Mouse (Mus musculus): ENCODE measurements around the gene Fgfr2. TPM values are rescaled to one million over a fixed set of nuclear protein-coding genes. Genes with fewer than 3 reads are reported as not detected.
"Not testable (repeated sequence)": the region's sequence is repeated elsewhere in the genome, so short reads cannot be mapped to it uniquely, and the experiment has no call there.

The Fgfr2 gene
- total RNA-seq, 2 experiments from 2014 or later: 47.6 to 49.5 TPM

DNA sequence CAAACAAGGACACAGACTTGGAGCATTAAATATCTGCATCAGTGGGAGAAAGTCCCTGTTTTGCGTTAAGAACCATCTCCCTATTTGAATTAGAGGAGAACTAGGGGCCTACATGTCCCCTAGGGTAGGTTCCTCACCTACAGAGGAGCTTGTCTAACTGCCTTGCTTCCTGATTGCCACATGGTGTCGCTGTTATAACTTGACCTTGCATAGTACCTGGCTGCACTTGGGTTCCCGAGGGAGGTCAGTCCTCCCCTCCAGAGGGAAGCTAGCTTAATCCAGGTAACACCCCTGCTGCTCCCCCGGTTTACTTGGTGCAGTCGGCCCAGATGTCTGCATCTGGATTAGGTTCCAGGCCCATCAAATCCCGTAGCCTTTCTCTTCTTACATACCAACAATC is 2518.0 kb downstream of the Fgfr2 start:
- no peak overlapping the region for H3K4me3 ChIP-seq
- TF ChIP-seq CTCF (conservative IDR thresholded peaks at IDR 0.05): peak; percentile 80
- peak overlapping the region; percentile 15; the same call in 1 of the 2 replicates for H3K27ac ChIP-seq
- no peak for DNase-seq (ENCODE audit: low spot score in 2 of 2)

DNA sequence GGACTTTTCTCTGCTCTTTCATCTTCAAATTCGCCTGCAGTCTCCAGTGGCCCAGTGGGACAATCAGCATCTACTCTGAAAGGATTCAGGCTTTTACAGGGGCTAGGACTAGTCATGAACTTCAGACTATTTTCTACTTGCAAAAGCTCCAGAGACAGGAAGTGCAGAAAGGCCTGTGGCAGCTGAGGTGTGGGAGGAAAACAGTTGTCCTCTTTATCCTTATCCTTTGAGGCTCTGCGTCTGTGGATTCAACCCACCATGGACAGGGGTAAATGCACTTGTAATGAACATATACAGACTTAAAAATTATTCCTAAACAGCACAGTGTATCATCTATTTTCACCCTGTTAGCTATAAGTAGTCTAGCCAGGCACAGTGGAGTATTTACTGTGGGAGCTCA is 2518.8 kb downstream of the Fgfr2 start:
- peak; percentile 23 to 42 for DNase-seq (ENCODE audit: low spot score in 2 of 2)
- Histone ChIP-seq H3K27ac (peak overlapping the region; percentile 21; the same call in 1 of the 2 replicates), H3K4me3 (no peak overlapping the region)
- TF ChIP-seq CTCF (conservative IDR thresholded peaks at IDR 0.05): no peak

DNA sequence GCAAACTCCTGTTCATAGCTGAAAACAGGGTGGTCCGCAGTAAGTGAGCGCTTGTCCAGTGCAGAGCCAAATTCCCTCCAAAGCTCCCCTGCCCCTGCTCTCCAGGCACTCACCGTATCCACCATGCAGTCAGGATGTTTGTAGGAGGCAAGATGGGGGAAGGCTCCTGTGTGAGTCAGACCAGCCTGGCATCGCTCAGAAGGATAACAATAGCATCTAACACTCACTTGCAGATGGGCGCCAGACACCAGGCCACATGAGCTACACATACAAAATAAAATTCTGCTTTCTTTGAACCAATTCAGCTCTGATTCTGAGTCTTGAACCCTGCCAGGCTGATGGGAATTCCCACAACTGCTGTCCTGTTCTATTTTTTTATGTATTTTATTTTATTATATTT is 2519.6 kb downstream of the Fgfr2 start:
- Histone ChIP-seq H3K27ac (peak overlapping the region; percentile 21), H3K4me3 (no peak overlapping the region)
- peak; percentile 65 to 81 for DNase-seq (ENCODE audit: low spot score in 2 of 2)
- TF ChIP-seq CTCF (conservative IDR thresholded peaks at IDR 0.05): no peak

DNA sequence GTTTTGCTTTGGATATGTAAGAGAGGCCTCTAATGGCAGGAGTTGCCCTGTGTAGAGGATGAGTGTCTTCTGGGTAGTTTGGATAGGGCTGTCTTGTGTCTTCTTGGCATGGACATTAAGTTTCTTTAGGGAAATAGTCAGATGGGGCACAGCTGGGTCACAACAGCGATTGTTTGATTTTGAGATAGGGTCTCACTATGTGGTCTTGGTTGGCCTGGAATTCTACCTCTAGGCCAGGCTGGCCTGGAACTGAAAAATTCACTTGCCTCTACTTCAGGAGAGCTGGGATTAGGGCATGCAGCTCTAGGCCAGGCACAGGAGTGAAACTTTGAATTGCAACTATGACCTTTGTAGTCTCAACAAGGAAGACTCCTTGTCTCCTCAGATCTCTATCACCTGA is 2520.3 kb downstream of the Fgfr2 start:
- no peak for TF ChIP-seq CTCF (conservative IDR thresholded peaks at IDR 0.05)
- no peak for DNase-seq (ENCODE audit: low spot score in 2 of 2)
- Histone ChIP-seq H3K27ac (no peak overlapping the region), H3K4me3 (no peak overlapping the region)

DNA sequence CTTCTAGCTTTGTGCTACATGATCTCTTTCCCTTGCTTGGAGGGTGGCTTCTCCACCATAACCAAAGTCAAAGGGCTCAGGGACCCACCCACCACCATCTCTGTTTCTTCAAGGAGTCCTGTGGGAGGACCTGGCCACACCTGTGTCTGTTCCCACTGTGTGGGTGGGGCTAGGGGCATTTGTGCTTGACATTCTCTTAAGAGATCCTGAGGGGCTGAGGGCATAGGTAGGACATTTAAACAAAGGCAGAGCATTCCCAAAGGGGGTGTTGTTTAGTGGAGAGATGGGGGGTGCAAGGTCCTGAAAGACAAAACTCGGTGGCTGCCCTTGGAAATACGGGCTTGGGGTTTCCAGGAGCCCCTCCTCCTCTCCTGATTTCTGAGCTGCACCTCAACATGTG is 2522.6 kb downstream of the Fgfr2 start:
- no peak for TF ChIP-seq CTCF (conservative IDR thresholded peaks at IDR 0.05)
- no peak overlapping the region for H3K4me3 ChIP-seq
- H3K27ac ChIP-seq: no peak overlapping the region
- DNase-seq (ENCODE audit: low spot score in 2 of 2): no peak

DNA sequence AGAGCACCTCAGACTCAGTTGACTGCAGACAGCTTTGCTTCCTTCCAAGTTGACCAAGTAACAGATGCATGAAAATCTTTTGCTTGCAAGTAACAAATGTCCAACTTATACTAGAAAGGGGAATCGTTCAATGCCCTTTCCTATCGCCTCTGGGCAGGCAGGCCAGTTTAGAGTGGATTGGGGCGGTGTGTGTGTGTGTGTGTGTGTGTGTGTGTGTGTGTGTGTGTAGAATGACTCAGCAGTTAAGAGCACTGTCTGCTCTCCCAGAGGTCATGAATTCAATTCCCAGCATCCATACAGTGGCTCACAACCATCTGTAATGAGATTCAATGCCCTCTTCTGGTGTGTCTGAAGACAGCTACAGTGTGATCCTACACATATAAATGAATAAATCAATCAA is 2523.1 kb downstream of the Fgfr2 start:
- TF ChIP-seq CTCF (conservative IDR thresholded peaks at IDR 0.05): no peak
- Histone ChIP-seq H3K4me3 (no peak overlapping the region), H3K27ac (no peak overlapping the region)
- DNase-seq (ENCODE audit: low spot score in 2 of 2): no peak

DNA sequence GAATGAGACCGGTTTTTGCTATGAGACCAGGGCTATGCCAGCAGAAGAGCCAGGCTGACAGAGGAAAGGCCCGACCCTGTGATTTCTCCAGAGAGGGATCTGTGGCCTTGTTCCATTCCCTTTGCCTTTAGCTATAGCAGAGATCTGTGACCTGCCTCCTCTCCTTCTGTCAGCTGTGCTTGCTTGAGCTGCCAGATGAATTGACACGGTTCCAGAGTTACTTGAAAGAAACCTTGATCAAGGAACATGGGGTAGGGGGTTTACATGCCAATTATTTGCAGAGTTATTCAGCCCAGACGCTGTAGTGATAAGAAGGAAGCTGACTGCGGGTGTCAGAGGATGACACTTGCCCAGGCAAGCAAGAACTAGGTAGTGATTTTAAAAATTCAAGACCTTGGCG is 2525.6 kb downstream of the Fgfr2 start:
- DNase-seq (ENCODE audit: low spot score in 2 of 2): no peak
- Histone ChIP-seq H3K4me3 (no peak overlapping the region), H3K27ac (no peak overlapping the region)
- no peak for TF ChIP-seq CTCF (conservative IDR thresholded peaks at IDR 0.05)

DNA sequence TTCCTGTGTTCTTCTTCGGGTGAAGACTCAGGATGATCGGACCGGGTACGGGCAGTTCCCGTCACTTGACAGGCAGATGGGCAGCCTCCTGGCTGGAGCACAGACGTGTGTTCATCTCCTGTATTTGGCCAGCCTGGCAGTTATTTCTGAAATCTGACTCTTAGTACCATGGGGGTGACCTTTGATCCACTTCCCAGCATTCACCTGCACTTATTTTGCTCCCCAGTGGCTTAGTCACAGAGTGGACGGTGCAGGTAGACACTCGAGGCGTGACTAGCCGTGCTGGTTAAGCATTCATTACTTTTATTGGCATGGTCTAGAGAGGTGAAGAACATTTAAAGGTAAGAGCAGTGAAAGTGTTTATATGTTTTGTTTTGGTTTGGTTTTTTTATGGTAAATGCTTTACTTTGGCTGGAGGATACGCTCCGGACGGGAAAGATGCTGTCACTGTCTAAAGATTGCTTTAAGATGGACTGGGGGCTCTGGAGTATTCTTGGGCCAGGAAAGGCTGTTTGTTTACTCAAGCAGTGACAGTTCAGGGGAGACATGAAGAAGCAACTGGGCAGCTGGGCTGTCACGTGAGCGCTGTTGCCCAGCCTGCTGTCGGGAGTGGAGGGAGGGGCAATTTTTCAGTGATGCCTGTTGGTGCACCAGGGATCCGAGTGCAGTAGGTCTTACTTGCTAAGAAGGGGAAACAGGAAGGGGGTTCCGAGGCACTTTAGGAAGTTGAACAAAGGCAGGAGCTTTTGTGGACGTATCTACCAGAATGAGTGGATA is 2526.9 kb downstream of the Fgfr2 start:
- not testable (repeated sequence) for H3K4me3 ChIP-seq; DNase-seq (ENCODE audit: low spot score in 2 of 2); H3K27ac ChIP-seq

DNA sequence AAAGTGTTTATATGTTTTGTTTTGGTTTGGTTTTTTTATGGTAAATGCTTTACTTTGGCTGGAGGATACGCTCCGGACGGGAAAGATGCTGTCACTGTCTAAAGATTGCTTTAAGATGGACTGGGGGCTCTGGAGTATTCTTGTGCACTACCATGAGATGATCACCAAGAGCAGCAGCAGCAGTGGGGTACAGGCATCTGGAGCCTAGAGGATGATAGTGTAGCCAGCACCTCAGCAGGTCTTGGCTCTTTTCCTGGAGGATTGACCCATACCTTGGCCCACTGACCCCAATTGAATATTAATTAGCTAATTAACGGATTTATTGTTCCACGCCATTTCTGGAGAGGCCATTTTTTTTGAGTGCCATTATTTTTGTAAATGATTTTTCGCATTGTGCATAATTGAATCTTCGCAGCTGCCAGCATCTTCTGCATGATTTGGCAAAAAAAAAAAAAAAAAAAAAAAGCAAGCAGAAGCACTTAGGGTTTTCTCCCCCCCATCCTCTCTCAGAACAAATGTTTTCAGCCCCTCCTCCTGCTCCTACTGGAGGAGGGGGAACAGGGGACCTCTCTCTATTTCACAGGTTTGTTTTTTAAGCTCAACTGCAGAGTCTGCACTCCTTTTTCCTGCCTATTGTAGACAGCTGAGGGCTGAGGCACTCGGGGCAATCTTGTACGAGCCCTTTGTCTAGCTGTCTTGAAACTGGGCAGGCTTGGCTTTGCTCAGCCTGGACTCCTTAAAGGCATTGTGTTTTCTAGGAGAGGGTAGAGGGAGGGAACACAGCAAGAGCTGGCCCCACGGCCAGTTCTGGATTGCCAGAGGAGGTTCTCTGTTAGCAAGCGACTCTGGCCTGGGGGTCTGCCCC is 2529.5 kb downstream of the Fgfr2 start:
- not testable (repeated sequence) for H3K4me3 ChIP-seq; DNase-seq (ENCODE audit: low spot score in 2 of 2); H3K27ac ChIP-seq

DNA sequence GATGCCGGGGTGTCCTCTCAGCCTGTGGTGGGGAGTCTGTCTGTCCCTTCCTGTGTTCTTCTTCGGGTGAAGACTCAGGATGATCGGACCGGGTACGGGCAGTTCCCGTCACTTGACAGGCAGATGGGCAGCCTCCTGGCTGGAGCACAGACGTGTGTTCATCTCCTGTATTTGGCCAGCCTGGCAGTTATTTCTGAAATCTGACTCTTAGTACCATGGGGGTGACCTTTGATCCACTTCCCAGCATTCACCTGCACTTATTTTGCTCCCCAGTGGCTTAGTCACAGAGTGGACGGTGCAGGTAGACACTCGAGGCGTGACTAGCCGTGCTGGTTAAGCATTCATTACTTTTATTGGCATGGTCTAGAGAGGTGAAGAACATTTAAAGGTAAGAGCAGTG is 2530.2 kb downstream of the Fgfr2 start:
- not testable (repeated sequence) for H3K4me3 ChIP-seq; DNase-seq (ENCODE audit: low spot score in 2 of 2); H3K27ac ChIP-seq

DNA sequence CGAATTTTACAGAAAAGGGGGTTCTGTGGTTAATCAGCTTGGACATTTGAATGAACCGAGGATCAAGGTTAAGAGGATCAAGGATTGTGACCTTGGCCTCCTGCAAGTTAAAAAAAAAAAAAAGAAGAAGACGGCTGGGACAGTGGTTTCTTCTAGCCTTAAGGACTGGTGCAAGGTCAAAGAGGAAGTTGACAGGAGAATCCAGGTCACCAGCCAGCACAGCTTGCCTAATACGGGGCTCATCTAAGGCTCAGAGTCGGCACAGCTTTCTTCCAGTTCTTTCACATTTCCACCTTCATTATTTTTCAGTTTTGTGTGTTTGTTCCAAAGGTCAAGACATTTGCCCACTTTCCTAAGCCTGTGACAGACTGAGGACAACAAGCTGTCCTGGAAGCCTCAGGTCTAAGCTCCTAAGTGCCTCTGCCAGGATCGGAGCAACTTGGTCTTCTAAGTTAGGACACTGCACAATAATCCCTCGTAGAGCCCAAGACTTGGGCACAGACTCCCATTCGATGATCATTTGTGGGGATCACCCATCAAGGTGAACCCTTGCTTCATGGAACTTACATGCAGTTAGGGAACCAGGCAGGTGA is 2532.2 kb downstream of the Fgfr2 start:
- no peak for TF ChIP-seq CTCF (conservative IDR thresholded peaks at IDR 0.05)
- Histone ChIP-seq H3K27ac (no peak overlapping the region), H3K4me3 (no peak overlapping the region)
- no peak for DNase-seq (ENCODE audit: low spot score in 2 of 2)

DNA sequence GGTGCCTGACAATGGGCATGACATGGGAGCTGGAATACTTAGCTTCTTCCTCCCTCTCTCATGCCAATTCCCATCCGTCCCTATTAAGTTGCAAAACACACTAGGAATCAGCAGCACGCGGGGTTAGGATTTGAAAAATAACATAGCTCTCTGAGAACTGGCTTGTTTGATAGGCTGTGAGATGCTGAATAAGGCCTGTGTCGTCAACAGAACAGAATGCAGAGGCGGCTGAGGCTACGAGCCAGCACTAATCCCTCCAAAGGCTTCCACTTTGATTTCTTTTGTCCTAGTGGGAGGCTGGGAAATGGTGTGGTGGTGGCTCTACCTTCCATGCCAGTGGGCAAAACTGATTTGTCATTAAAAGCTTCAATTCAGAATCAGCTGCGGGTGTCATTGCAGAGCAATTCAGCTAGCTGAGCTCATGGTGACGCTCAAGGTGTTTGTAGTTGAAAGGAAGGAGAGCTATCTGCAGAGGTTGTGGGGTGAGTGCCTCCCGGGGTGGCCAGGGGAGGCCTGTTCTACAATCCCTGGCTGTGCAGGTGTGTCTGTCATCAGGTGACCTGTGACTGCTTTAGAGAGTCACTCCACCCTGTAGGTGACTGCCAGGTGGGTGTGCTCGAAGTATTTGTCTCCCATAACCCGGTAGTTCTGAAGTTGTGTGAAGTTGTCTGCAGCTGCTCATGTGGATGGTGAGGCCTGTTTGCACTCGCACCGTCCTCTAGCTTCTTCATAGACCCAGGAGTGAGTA is 2532.9 kb downstream of the Fgfr2 start:
- H3K27ac ChIP-seq: peak overlapping the region; percentile 75
- DNase-seq (ENCODE audit: low spot score in 2 of 2): peak; percentile 43 to 60
- no peak overlapping the region for H3K4me3 ChIP-seq
- no peak for TF ChIP-seq CTCF (conservative IDR thresholded peaks at IDR 0.05)
